Mouse (Mus musculus): ENCODE measurements around the gene Shank2. TPM values are rescaled to one million over a fixed set of nuclear protein-coding genes. Genes with fewer than 3 reads are reported as not detected.
A peak's percentile ranks its signal among the peaks of the same experiment; 100 is the strongest.

Shank2 gene
- polyA plus RNA-seq, 1 experiment from 2014 or later = 0.69 TPM

DNA sequence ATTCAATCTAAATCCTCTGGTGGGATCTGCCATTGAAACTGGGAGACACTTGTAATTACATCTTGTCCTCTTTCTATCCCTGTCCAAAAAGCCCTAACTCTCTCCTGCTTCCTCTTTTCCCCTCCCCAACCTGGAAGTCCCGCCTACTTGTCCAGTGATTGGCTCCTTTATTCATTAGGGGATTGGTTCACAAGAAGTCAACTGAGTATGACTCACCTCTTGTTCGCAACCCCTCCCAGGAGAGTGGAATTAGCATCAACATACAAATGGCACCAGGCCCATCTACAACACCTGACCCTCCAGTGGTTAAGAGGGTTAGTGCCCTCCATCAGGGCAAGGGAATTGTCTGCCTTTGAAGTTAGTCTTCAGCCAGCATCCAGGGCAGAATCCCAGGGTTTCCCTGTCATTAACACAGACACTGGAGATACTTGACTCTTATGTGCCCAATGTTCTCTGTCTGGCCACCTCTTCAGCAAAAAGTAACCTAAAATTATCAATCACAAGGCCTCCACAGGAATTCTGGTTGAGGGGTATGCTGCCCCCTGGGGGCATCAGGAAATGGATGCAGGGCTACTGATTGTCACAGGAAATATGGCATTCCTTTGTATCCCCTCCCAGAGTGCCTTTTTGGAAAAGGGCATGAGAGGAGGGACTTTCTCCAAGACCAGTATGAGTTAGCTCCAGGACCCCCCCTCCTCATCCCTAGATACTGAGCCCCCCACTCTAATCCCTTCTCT lies 247.1 kb downstream of the Shank2 start:
- Histone ChIP-seq H3K4me1 (replicated peaks; ENCODE audit: control insufficient read depth, insufficient read depth) (no peaks in the 10 kb centered on the region), H3K4me3 (ENCODE audit: low read depth, low read length) (no peak overlapping the region), H3K9ac (ENCODE audit: low read length) (no peak overlapping the region), H3K9me3 (ENCODE audit: control insufficient read depth, low read length) (no peaks in the 10 kb centered on the region), H3K27ac (replicated peaks) (peak overlapping the region; percentile 45), H3K27me3 (ENCODE audit: control insufficient read depth, insufficient read depth, low read length) (no peaks in the 10 kb centered on the region), H3K4me2 (replicated peaks; ENCODE audit: low read depth) (no peak overlapping the region), H3K36me3 (ENCODE audit: control insufficient read depth, insufficient read depth, low read length) (no peaks in the 10 kb centered on the region)
- TF ChIP-seq CTCF (IDR thresholded peaks at IDR 0.05; ENCODE audit: low read depth) (peak; percentile 40; the same call in 1 of the 2 replicates), EP300 (optimal IDR thresholded peaks at IDR 0.05) (no peak)
- ATAC-seq (ENCODE audit: low FRiP score, low TSS enrichment) = no peak
- whole genome bisulfite sequencing = 46% methylated on average over 2 of the region's 2 CpGs
- DNase-seq (ENCODE audit: low spot score) = no peak

GRCm38 (mm10) chr7:144250791-144251190 lies 249.1 kb downstream of the Shank2 start:
- ATAC-seq (ENCODE audit: low FRiP score, low TSS enrichment) = no peak

DNA sequence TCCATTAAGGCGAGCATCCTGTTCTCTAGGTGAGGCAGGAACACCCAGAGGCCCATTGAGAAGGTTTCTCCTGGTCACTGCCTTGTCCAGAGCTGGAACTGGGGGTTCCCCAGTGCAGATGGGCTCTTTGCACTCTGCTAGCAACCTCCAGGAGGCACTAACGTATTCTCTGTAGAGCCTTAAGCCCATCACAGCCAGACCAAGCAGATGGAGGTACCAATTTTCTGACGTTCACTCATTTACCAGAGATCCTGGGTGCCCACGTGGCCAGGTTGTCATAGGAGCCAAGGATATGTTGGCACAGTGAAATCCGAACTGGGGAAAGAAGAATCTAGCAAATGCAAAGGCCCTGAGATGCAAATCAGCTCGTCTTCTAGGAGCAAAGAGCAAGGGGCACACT lies 249.5 kb downstream of the Shank2 start:
- Histone ChIP-seq H3K36me3 (ENCODE audit: control insufficient read depth, insufficient read depth, low read length) (no peaks in the 10 kb centered on the region), H3K4me2 (replicated peaks; ENCODE audit: low read depth) (no peak overlapping the region), H3K9ac (ENCODE audit: low read length) (no peak overlapping the region), H3K27me3 (ENCODE audit: control insufficient read depth, insufficient read depth, low read length) (no peaks in the 10 kb centered on the region), H3K27ac (replicated peaks) (no peak overlapping the region), H3K4me1 (replicated peaks; ENCODE audit: control insufficient read depth, insufficient read depth) (no peaks in the 10 kb centered on the region), H3K9me3 (ENCODE audit: control insufficient read depth, low read length) (no peaks in the 10 kb centered on the region), H3K4me3 (ENCODE audit: low read depth, low read length) (no peak overlapping the region)
- WGBS = 57% methylated on average over 6 of the region's 6 CpGs
- ATAC-seq (ENCODE audit: low FRiP score, low TSS enrichment) (no peak), DNase-seq (ENCODE audit: low spot score) (no peak)
- TF ChIP-seq CTCF (IDR thresholded peaks at IDR 0.05; ENCODE audit: low read depth) = no peak
- TF ChIP-seq EP300 (optimal IDR thresholded peaks at IDR 0.05) = no peak

More at GRCm38 (mm10) chr7:144250791-144251190, 249.1 kb downstream of the Shank2 start:
- Histone ChIP-seq H3K4me1 (replicated peaks; ENCODE audit: control insufficient read depth, insufficient read depth) (no peaks in the 10 kb centered on the region), H3K27me3 (ENCODE audit: control insufficient read depth, insufficient read depth, low read length) (no peaks in the 10 kb centered on the region), H3K36me3 (ENCODE audit: control insufficient read depth, insufficient read depth, low read length) (no peaks in the 10 kb centered on the region), H3K27ac (replicated peaks) (no peak overlapping the region), H3K9ac (ENCODE audit: low read length) (no peak overlapping the region), H3K9me3 (ENCODE audit: control insufficient read depth, low read length) (no peaks in the 10 kb centered on the region), H3K4me3 (ENCODE audit: low read depth, low read length) (no peak overlapping the region), H3K4me2 (replicated peaks; ENCODE audit: low read depth) (no peak overlapping the region)
- WGBS = 72% methylated on average over 4 of the region's 4 CpGs
- TF ChIP-seq EP300 (optimal IDR thresholded peaks at IDR 0.05) (no peak), CTCF (IDR thresholded peaks at IDR 0.05; ENCODE audit: low read depth) (no peak)
- no peak for DNase-seq (ENCODE audit: low spot score)

DNA sequence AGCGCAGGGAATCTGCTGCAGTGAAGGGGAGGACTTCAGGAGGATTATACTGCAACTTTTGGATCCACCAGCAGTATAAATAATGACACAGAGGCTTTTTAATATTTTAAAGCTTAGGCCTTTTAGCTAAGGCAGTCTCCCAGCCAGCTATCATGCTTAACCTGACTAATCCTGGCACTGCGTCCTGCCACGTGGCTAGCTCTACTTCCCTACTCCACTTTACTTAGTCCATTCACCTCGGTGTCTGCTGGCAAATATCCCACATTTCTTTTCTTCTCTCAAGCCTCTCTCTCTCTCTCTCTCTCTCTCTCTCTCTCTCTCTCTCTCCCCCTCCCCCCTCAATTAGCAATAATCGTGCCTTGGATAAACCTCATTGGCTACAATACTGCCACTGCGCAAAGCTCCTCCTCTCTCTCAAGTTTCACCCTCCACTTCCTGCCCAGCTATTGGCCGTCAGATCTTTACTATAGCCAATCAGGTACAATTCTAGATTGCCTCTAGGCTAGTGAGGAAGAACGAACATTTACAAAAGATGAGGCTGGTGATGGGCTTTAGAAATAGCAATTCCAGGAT lies 253.0 kb downstream of the Shank2 start:
- H3K4me3 ChIP-seq (ENCODE audit: low read depth, low read length) = no peak overlapping the region
- no peak overlapping the region for H3K4me2 ChIP-seq (replicated peaks; ENCODE audit: low read depth)
- H3K4me1 ChIP-seq (replicated peaks; ENCODE audit: control insufficient read depth, insufficient read depth) = no peaks in the 10 kb centered on the region
- 30% methylated on average over 8 of the region's 8 CpGs for WGBS
- no peaks in the 10 kb centered on the region for H3K9me3 ChIP-seq (ENCODE audit: control insufficient read depth, low read length)
- H3K27ac ChIP-seq (replicated peaks) = no peak overlapping the region
- ATAC-seq (ENCODE audit: low FRiP score, low TSS enrichment) (no peak), DNase-seq (ENCODE audit: low spot score) (no peak)
- no peaks in the 10 kb centered on the region for H3K36me3 ChIP-seq (ENCODE audit: control insufficient read depth, insufficient read depth, low read length)
- no peak overlapping the region for H3K9ac ChIP-seq (ENCODE audit: low read length)
- TF ChIP-seq CTCF (IDR thresholded peaks at IDR 0.05; ENCODE audit: low read depth) (no peak), EP300 (optimal IDR thresholded peaks at IDR 0.05) (no peak)
- H3K27me3 ChIP-seq (ENCODE audit: control insufficient read depth, insufficient read depth, low read length) = no peaks in the 10 kb centered on the region

GRCm38 (mm10) chr7:144257821-144258220 lies 256.1 kb downstream of the Shank2 start:
- DNase-seq (ENCODE audit: low spot score) (no peak), ATAC-seq (ENCODE audit: low FRiP score, low TSS enrichment) (no peak)
- WGBS = 63% methylated on average over 7 of the region's 7 CpGs
- no peak overlapping the region for H3K27ac ChIP-seq (replicated peaks)
- no peaks in the 10 kb centered on the region for H3K36me3 ChIP-seq (ENCODE audit: control insufficient read depth, insufficient read depth, low read length)
- TF ChIP-seq CTCF (IDR thresholded peaks at IDR 0.05; ENCODE audit: low read depth) (no peak), EP300 (optimal IDR thresholded peaks at IDR 0.05) (no peak)
- no peaks in the 10 kb centered on the region for H3K4me1 ChIP-seq (replicated peaks; ENCODE audit: control insufficient read depth, insufficient read depth)
- no peaks in the 10 kb centered on the region for H3K9me3 ChIP-seq (ENCODE audit: control insufficient read depth, low read length)
- H3K4me2 ChIP-seq (replicated peaks; ENCODE audit: low read depth) = no peak overlapping the region
- H3K27me3 ChIP-seq (ENCODE audit: control insufficient read depth, insufficient read depth, low read length) = no peaks in the 10 kb centered on the region
- no peak overlapping the region for H3K4me3 ChIP-seq (ENCODE audit: low read depth, low read length)
- H3K9ac ChIP-seq (ENCODE audit: low read length) = no peak overlapping the region

- no peak overlapping the region for H3K4me3 ChIP-seq (ENCODE audit: low read depth, low read length)
- no peak overlapping the region for H3K4me2 ChIP-seq (replicated peaks; ENCODE audit: low read depth)
- DNase-seq (ENCODE audit: low spot score) (no peak), ATAC-seq (ENCODE audit: low FRiP score, low TSS enrichment) (no peak)
- WGBS = 62% methylated on average over 4 of the region's 4 CpGs
- no peaks in the 10 kb centered on the region for H3K27me3 ChIP-seq (ENCODE audit: control insufficient read depth, insufficient read depth, low read length)
- no peak overlapping the region for H3K9ac ChIP-seq (ENCODE audit: low read length)
- no peaks in the 10 kb centered on the region for H3K9me3 ChIP-seq (ENCODE audit: control insufficient read depth, low read length)
- TF ChIP-seq CTCF (IDR thresholded peaks at IDR 0.05; ENCODE audit: low read depth) (no peak), EP300 (optimal IDR thresholded peaks at IDR 0.05) (no peak)
- no peak overlapping the region for H3K27ac ChIP-seq (replicated peaks)
- no peaks in the 10 kb centered on the region for H3K36me3 ChIP-seq (ENCODE audit: control insufficient read depth, insufficient read depth, low read length)
- H3K4me1 ChIP-seq (replicated peaks; ENCODE audit: control insufficient read depth, insufficient read depth) = no peaks in the 10 kb centered on the region
These were observed 256.6 kb downstream of the Shank2 start for GRCm38 (mm10) chr7:144258332-144258731.
